Mouse (Mus musculus): ENCODE data around the gene Cpa1.

- TF ChIP-seq CTCF (IDR thresholded peaks at IDR 0.05; ENCODE audit: borderline replicate concordance, control insufficient read depth, extremely low read depth, insufficient read depth, low read length, poor library complexity), result no peak
- no peak for TF ChIP-seq POLR2A (IDR thresholded peaks at IDR 0.05; ENCODE audit: control insufficient read depth, extremely low read depth, insufficient read depth, low read length, poor library complexity)
Measured at GRCm38 (mm10) chr6:30594364-30594763, 44.7 kb upstream of the Cpa1 start.

All from thymus, adult 2 months (tissue).